Mouse (Mus musculus) cerebellum, adult 2 months (tissue): ENCODE measurements around the gene Ccnt1.

ENCODE experiments used
- CTCF ChIP-seq: fragments of 200-500 bp; IDR thresholded peaks from 2 replicates; pipeline ENCODE4 v1.5.1; 2011; ENCODE audit warnings: low read depth, mild to moderate bottlenecking, control low read depth, low read length, moderate library complexity, borderline replicate concordance; ENCODE audit not compliant: insufficient read depth
- POLR2A ChIP-seq: fragments of 200-500 bp; IDR thresholded peaks from 2 replicates; pipeline ENCODE4 v1.6.1; 2011; ENCODE audit warnings: low read length, control low read depth, borderline replicate concordance; ENCODE audit not compliant: insufficient read depth

DNA sequence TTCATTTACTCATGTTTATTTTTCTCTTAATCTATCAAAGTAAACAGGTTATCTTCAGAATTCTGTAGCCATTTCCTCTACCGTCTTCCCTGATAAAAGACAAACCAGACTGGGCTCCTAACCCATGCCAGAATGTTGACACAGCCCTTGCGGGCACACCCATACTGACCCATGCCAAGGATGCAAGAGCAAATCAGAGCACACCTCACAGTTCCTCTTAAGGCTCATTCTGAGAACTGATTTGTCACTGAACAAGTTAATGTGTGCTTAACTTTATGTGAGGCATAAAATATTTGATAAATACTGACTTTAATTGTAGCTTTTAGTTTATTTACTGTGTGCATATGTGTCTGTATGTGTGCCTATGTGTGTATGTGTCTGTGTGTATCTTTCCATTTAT is 79.4 kb downstream of the Ccnt1 start:
- TF ChIP-seq POLR2A (no peak), CTCF (no peak)
